Mouse (Mus musculus) hindbrain, embryonic 11.5 days (tissue): ENCODE measurements at regions not wholly inside any gene's neighbourhood (a gene's known extent, or its start where the extent isn't known, plus 50 kb on each side); places are given as distances from the start of the nearest gene placed in this dataset.
"Not testable (repeated sequence)": the region's sequence is repeated elsewhere in the genome, so short reads cannot be mapped to it uniquely, and the experiment has no call there.

Source experiments
- ATAC-seq: fragments of 200-750 bp; cut with Nextera tagmentation; 2 replicates; pipeline ENCODE4 v1.8.0; 2017; ENCODE audit warnings: mild to moderate bottlenecking, moderate TSS enrichment, moderate library complexity; ENCODE audit not compliant: low FRiP score
- DNase-seq: peaks from one replicate; pipeline ENCODE4 v3.0.0-alpha.2; 2015; ENCODE audit warnings: low spot score
- H3K27ac ChIP-seq: fragments of 300-500 bp; sonication (generic); 2 replicates; pipeline ENCODE4 v1.5.1; 2014; ENCODE audit warnings: mild to moderate bottlenecking, low read depth, low read length
- H3K27me3 ChIP-seq: fragments of 300-500 bp; sonication (generic); 2 replicates; pipeline ENCODE4 v1.6.1; 2014; ENCODE audit warnings: mild to moderate bottlenecking, low read length, moderate library complexity, mixed read lengths; ENCODE audit not compliant: control insufficient read depth, insufficient read depth
- H3K36me3 ChIP-seq: fragments of 300-500 bp; sonication (generic); 2 replicates; pipeline ENCODE4 v1.6.1; 2014; ENCODE audit warnings: mild to moderate bottlenecking, low read length, moderate library complexity, mixed read lengths; ENCODE audit not compliant: control insufficient read depth, insufficient read depth
- H3K4me1 ChIP-seq: fragments of 300-500 bp; sonication (generic); replicated peaks from 2 replicates; pipeline ENCODE4 v1.6.1; 2014; ENCODE audit warnings: low read length, mixed read lengths; ENCODE audit not compliant: control insufficient read depth, insufficient read depth
- H3K4me2 ChIP-seq: fragments of 300-500 bp; sonication (generic); replicated peaks from 2 replicates; pipeline ENCODE4 v1.6.1; 2014; ENCODE audit warnings: mild to moderate bottlenecking, low read depth, low read length
- H3K4me3 ChIP-seq: fragments of 300-500 bp; sonication (generic); 2 replicates; pipeline ENCODE4 v1.5.1; 2014; ENCODE audit warnings: low read depth, low read length
- H3K9ac ChIP-seq: fragments of 300-500 bp; sonication (generic); 2 replicates; pipeline ENCODE4 v1.6.1; 2014; ENCODE audit warnings: low read depth, low read length
- H3K9me3 ChIP-seq: fragments of 300-500 bp; sonication (generic); 2 replicates; pipeline ENCODE4 v1.6.1; 2016; ENCODE audit warnings: low read length; ENCODE audit not compliant: control insufficient read depth
- WGBS: fragments of 180-500 bp; shearing (Covaris S2); extraction: QIAGEN DNeasy Blood & Tissue Kit; methylation state at CpG from one replicate; pipeline ENCODE4 v1.1.7; 2014; 5-methylcytosine and 5-hydroxymethylcytosine counted together

- H3K4me3 ChIP-seq = no peak overlapping the region
- no peaks in the 10 kb centered on the region for H3K4me1 ChIP-seq
- H3K9me3 ChIP-seq = no peaks in the 10 kb centered on the region
- no peaks in the 10 kb centered on the region for H3K27me3 ChIP-seq
- H3K9ac ChIP-seq = no peak overlapping the region
- 81% methylated on average over 8 of the region's 8 CpGs for WGBS
- H3K4me2 ChIP-seq = no peak overlapping the region
- ATAC-seq (no peak), DNase-seq (no peak)
- no peak overlapping the region for H3K27ac ChIP-seq
- no peaks in the 10 kb centered on the region for H3K36me3 ChIP-seq
Observed at GRCm38 (mm10) chr5:96898120-96898672, 99.3 kb upstream of the Bmp2k start.

GRCm38 (mm10) chr5:96898695-96899094, 98.8 kb upstream of the Bmp2k start:
- H3K27ac ChIP-seq = no peak overlapping the region
- H3K9me3 ChIP-seq = no peaks in the 10 kb centered on the region
- DNase-seq = no peak
- H3K4me1 ChIP-seq = no peaks in the 10 kb centered on the region
- no peaks in the 10 kb centered on the region for H3K27me3 ChIP-seq
- H3K9ac ChIP-seq = no peak overlapping the region
- WGBS = 87% methylated on average over 5 of the region's 5 CpGs
- no peak overlapping the region for H3K4me2 ChIP-seq
- no peak for ATAC-seq
- no peak overlapping the region for H3K4me3 ChIP-seq
- H3K36me3 ChIP-seq = no peaks in the 10 kb centered on the region

- 36% methylated on average over 17 of the region's 17 CpGs for WGBS
- H3K27ac ChIP-seq = no peak overlapping the region
- H3K9ac ChIP-seq = no peak overlapping the region
- no peaks in the 10 kb centered on the region for H3K27me3 ChIP-seq
- no peak overlapping the region for H3K4me2 ChIP-seq
- H3K4me1 ChIP-seq = no peaks in the 10 kb centered on the region
- DNase-seq = peak; percentile 63
- no peaks in the 10 kb centered on the region for H3K9me3 ChIP-seq
- ATAC-seq = peak; percentile 82
- H3K36me3 ChIP-seq = no peaks in the 10 kb centered on the region
- no peak overlapping the region for H3K4me3 ChIP-seq
Observed at GRCm38 (mm10) chr5:96905572-96906271, 91.8 kb upstream of the Bmp2k start.

GRCm38 (mm10) chr5:96908371-96908770, 89.1 kb upstream of the Bmp2k start:
- H3K9ac ChIP-seq, DNase-seq, H3K4me2 ChIP-seq, ATAC-seq, H3K9me3 ChIP-seq, H3K4me1 ChIP-seq, H3K36me3 ChIP-seq, H3K27ac ChIP-seq, H3K27me3 ChIP-seq, H3K4me3 ChIP-seq: not testable (repeated sequence)
- WGBS = 93% methylated on average over 2 of the region's 2 CpGs

- 77% methylated on average over 6 of the region's 6 CpGs for WGBS
- no peak overlapping the region for H3K27ac ChIP-seq
- ATAC-seq (no peak), DNase-seq (no peak)
- no peaks in the 10 kb centered on the region for H3K27me3 ChIP-seq
- H3K4me2 ChIP-seq = no peak overlapping the region
- H3K9ac ChIP-seq = no peak overlapping the region
- H3K4me1 ChIP-seq = no peaks in the 10 kb centered on the region
- H3K9me3 ChIP-seq = no peaks in the 10 kb centered on the region
- no peak overlapping the region for H3K4me3 ChIP-seq
- H3K36me3 ChIP-seq = no peaks in the 10 kb centered on the region
Observed at GRCm38 (mm10) chr5:96909218-96909617, 88.3 kb upstream of the Bmp2k start.

- no peak for ATAC-seq
- 65% methylated on average over 13 of the region's 13 CpGs for WGBS
Observed at GRCm38 (mm10) chr5:96911550-96912253, 85.8 kb upstream of the Bmp2k start.

GRCm38 (mm10) chr5:96912254-96912635, 85.2 kb upstream of the Bmp2k start:
- H3K4me1 ChIP-seq = no peaks in the 10 kb centered on the region
- H3K27me3 ChIP-seq = no peaks in the 10 kb centered on the region
- no peak overlapping the region for H3K9ac ChIP-seq
- DNase-seq = no peak
- H3K27ac ChIP-seq = no peak overlapping the region
- ATAC-seq = no peak
- no peaks in the 10 kb centered on the region for H3K9me3 ChIP-seq
- no peak overlapping the region for H3K4me3 ChIP-seq
- 88% methylated on average over 4 of the region's 4 CpGs for WGBS
- no peak overlapping the region for H3K4me2 ChIP-seq
- no peaks in the 10 kb centered on the region for H3K36me3 ChIP-seq

More at GRCm38 (mm10) chr5:96911550-96912253, 85.8 kb upstream of the Bmp2k start:
- no peak overlapping the region for H3K9ac ChIP-seq
- H3K4me1 ChIP-seq = no peaks in the 10 kb centered on the region
- H3K27me3 ChIP-seq = no peaks in the 10 kb centered on the region
- H3K27ac ChIP-seq = no peak overlapping the region
- H3K4me3 ChIP-seq = no peak overlapping the region
- H3K9me3 ChIP-seq = no peaks in the 10 kb centered on the region
- no peak overlapping the region for H3K4me2 ChIP-seq
- H3K36me3 ChIP-seq = no peaks in the 10 kb centered on the region
- DNase-seq = no peak

- ATAC-seq (no peak), DNase-seq (no peak)
- WGBS = 80% methylated on average over 4 of the region's 4 CpGs
- no peak overlapping the region for H3K9ac ChIP-seq
- no peaks in the 10 kb centered on the region for H3K27me3 ChIP-seq
- H3K9me3 ChIP-seq = no peaks in the 10 kb centered on the region
- no peak overlapping the region for H3K4me3 ChIP-seq
- H3K4me1 ChIP-seq = no peaks in the 10 kb centered on the region
- no peak overlapping the region for H3K27ac ChIP-seq
- no peaks in the 10 kb centered on the region for H3K36me3 ChIP-seq
- no peak overlapping the region for H3K4me2 ChIP-seq
Observed at GRCm38 (mm10) chr5:96912781-96913180, 84.7 kb upstream of the Bmp2k start.

- 59% methylated on average over 1 of the region's 1 CpGs for WGBS
- H3K4me1 ChIP-seq = no peaks in the 10 kb centered on the region
- no peaks in the 10 kb centered on the region for H3K27me3 ChIP-seq
- no peak overlapping the region for H3K27ac ChIP-seq
- H3K9me3 ChIP-seq = no peaks in the 10 kb centered on the region
- H3K36me3 ChIP-seq = no peaks in the 10 kb centered on the region
- no peak overlapping the region for H3K4me2 ChIP-seq
- H3K4me3 ChIP-seq = no peak overlapping the region
- DNase-seq = no peak
- ATAC-seq = no peak
- no peak overlapping the region for H3K9ac ChIP-seq
Observed at GRCm38 (mm10) chr5:96913711-96914110, 83.8 kb upstream of the Bmp2k start.
